Mouse (Mus musculus): Measurements from ENCODE around the gene Aym1. TPM values are rescaled to one million over a fixed set of nuclear protein-coding genes. Genes with fewer than 3 reads are reported as not detected.

Gene Aym1
- polyA plus RNA-seq, 1 experiment from 2014 or later, result not detected

- Histone ChIP-seq H3K4me1 (ENCODE audit: insufficient read depth) (no peaks in the 10 kb centered on the region), H3K27ac (ENCODE audit: low read depth) (no peak overlapping the region), H3K4me3 (ENCODE audit: low read depth, low read length) (no peak overlapping the region), H3K4me2 (ENCODE audit: low read depth, low read length) (no peak overlapping the region), H3K9ac (replicated peaks) (no peak overlapping the region), H3K27me3 (ENCODE audit: insufficient read depth, low read length) (no peaks in the 10 kb centered on the region), H3K36me3 (replicated peaks; ENCODE audit: insufficient read depth, low read length) (no peaks in the 10 kb centered on the region), H3K9me3 (ENCODE audit: low read length) (no peaks in the 10 kb centered on the region)
- DNase-seq, result no peak
- TF ChIP-seq CTCF (IDR thresholded peaks at IDR 0.05; ENCODE audit: low read depth), result no peak
- no peak for TF ChIP-seq EP300 (IDR thresholded peaks at IDR 0.05; ENCODE audit: low read depth)
- ATAC-seq, result no peak
- 84% methylated on average over 8 of the region's 8 CpGs for WGBS (ENCODE audit: insufficient replicate concordance)
Measured at GRCm38 (mm10) chr5:113380553-113380952, 23.5 kb downstream of the Aym1 start.

GRCm38 (mm10) chr5:113382580-113382979, 25.5 kb downstream of the Aym1 start:
- ATAC-seq, result no peak
- no peaks in the 10 kb centered on the region for H3K36me3 ChIP-seq (replicated peaks; ENCODE audit: insufficient read depth, low read length)

GRCm38 (mm10) chr5:113393766-113394165, 36.7 kb downstream of the Aym1 start:
- Histone ChIP-seq H3K27me3 (ENCODE audit: insufficient read depth, low read length) (no peaks in the 10 kb centered on the region), H3K4me3 (ENCODE audit: low read depth, low read length) (no peak overlapping the region), H3K36me3 (replicated peaks; ENCODE audit: insufficient read depth, low read length) (no peaks in the 10 kb centered on the region), H3K4me1 (ENCODE audit: insufficient read depth) (no peaks in the 10 kb centered on the region), H3K4me2 (ENCODE audit: low read depth, low read length) (no peak overlapping the region), H3K9ac (replicated peaks) (no peak overlapping the region), H3K9me3 (ENCODE audit: low read length) (no peaks in the 10 kb centered on the region), H3K27ac (ENCODE audit: low read depth) (no peak overlapping the region)
- no peak for DNase-seq
- 44% methylated on average over 8 of the region's 8 CpGs for whole genome bisulfite sequencing (ENCODE audit: insufficient replicate concordance)
- TF ChIP-seq CTCF (IDR thresholded peaks at IDR 0.05; ENCODE audit: low read depth) (no peak), EP300 (IDR thresholded peaks at IDR 0.05; ENCODE audit: low read depth) (no peak)
- no peak for ATAC-seq

More at GRCm38 (mm10) chr5:113382580-113382979, 25.5 kb downstream of the Aym1 start:
- Histone ChIP-seq H3K9ac (replicated peaks) (no peak overlapping the region), H3K4me3 (ENCODE audit: low read depth, low read length) (no peak overlapping the region), H3K4me1 (ENCODE audit: insufficient read depth) (no peaks in the 10 kb centered on the region), H3K4me2 (ENCODE audit: low read depth, low read length) (no peak overlapping the region), H3K27me3 (ENCODE audit: insufficient read depth, low read length) (no peaks in the 10 kb centered on the region), H3K27ac (ENCODE audit: low read depth) (no peak overlapping the region), H3K9me3 (ENCODE audit: low read length) (no peaks in the 10 kb centered on the region)
- TF ChIP-seq EP300 (IDR thresholded peaks at IDR 0.05; ENCODE audit: low read depth), result no peak
- no peak for TF ChIP-seq CTCF (IDR thresholded peaks at IDR 0.05; ENCODE audit: low read depth)
- DNase-seq, result no peak
- WGBS (ENCODE audit: insufficient replicate concordance), result 66% methylated on average over 4 of the region's 4 CpGs

GRCm38 (mm10) chr5:113396286-113396934, 39.3 kb downstream of the Aym1 start:
- Histone ChIP-seq H3K9me3 (ENCODE audit: low read length) (no peaks in the 10 kb centered on the region), H3K4me2 (ENCODE audit: low read depth, low read length) (no peak overlapping the region)
- ATAC-seq, result no peak

GRCm38 (mm10) chr5:113397443-113398317, 40.6 kb downstream of the Aym1 start:
- Histone ChIP-seq H3K9ac (replicated peaks) (no peak overlapping the region), H3K4me2 (ENCODE audit: low read depth, low read length) (no peak overlapping the region), H3K27me3 (ENCODE audit: insufficient read depth, low read length) (no peaks in the 10 kb centered on the region), H3K27ac (ENCODE audit: low read depth) (no peak overlapping the region), H3K4me1 (ENCODE audit: insufficient read depth) (no peaks in the 10 kb centered on the region), H3K4me3 (ENCODE audit: low read depth, low read length) (no peak overlapping the region), H3K36me3 (replicated peaks; ENCODE audit: insufficient read depth, low read length) (no peaks in the 10 kb centered on the region), H3K9me3 (ENCODE audit: low read length) (no peaks in the 10 kb centered on the region)
- DNase-seq, result no peak
- TF ChIP-seq EP300 (IDR thresholded peaks at IDR 0.05; ENCODE audit: low read depth) (no peak), CTCF (IDR thresholded peaks at IDR 0.05; ENCODE audit: low read depth) (no peak)
- ATAC-seq, result no peak
- WGBS (ENCODE audit: insufficient replicate concordance), result 73% methylated on average over 17 of the region's 17 CpGs

More at GRCm38 (mm10) chr5:113396286-113396934, 39.3 kb downstream of the Aym1 start:
- H3K4me1 ChIP-seq (ENCODE audit: insufficient read depth), result no peaks in the 10 kb centered on the region
- H3K27ac ChIP-seq (ENCODE audit: low read depth), result no peak overlapping the region
- no peak overlapping the region for H3K9ac ChIP-seq (replicated peaks)
- no peak for TF ChIP-seq CTCF (IDR thresholded peaks at IDR 0.05; ENCODE audit: low read depth)
- TF ChIP-seq EP300 (IDR thresholded peaks at IDR 0.05; ENCODE audit: low read depth), result no peak
- no peaks in the 10 kb centered on the region for H3K27me3 ChIP-seq (ENCODE audit: insufficient read depth, low read length)
- H3K4me3 ChIP-seq (ENCODE audit: low read depth, low read length), result no peak overlapping the region
- 75% methylated on average over 17 of the region's 17 CpGs for WGBS (ENCODE audit: insufficient replicate concordance)
- H3K36me3 ChIP-seq (replicated peaks; ENCODE audit: insufficient read depth, low read length), result no peaks in the 10 kb centered on the region
- no peak for DNase-seq

GRCm38 (mm10) chr5:113402702-113403101, 45.6 kb downstream of the Aym1 start:
- 47% methylated on average over 11 of the region's 11 CpGs for WGBS (ENCODE audit: insufficient replicate concordance)
- Histone ChIP-seq H3K4me3 (ENCODE audit: low read depth, low read length) (no peak overlapping the region), H3K4me2 (ENCODE audit: low read depth, low read length) (no peak overlapping the region), H3K27me3 (ENCODE audit: insufficient read depth, low read length) (no peaks in the 10 kb centered on the region), H3K9ac (replicated peaks) (no peak overlapping the region), H3K9me3 (ENCODE audit: low read length) (no peaks in the 10 kb centered on the region), H3K27ac (ENCODE audit: low read depth) (no peak overlapping the region), H3K36me3 (replicated peaks; ENCODE audit: insufficient read depth, low read length) (no peaks in the 10 kb centered on the region), H3K4me1 (ENCODE audit: insufficient read depth) (no peaks in the 10 kb centered on the region)
- no peak for TF ChIP-seq EP300 (IDR thresholded peaks at IDR 0.05; ENCODE audit: low read depth)
- no peak for TF ChIP-seq CTCF (IDR thresholded peaks at IDR 0.05; ENCODE audit: low read depth)
- ATAC-seq (no peak), DNase-seq (no peak)

All from liver, postnatal 0 days (tissue).